Mouse (Mus musculus) lung, embryonic 14.5 days (tissue): ENCODE results near the gene Gpr155. TPM values are rescaled to one million over a fixed set of nuclear protein-coding genes. Genes with fewer than 3 reads are reported as not detected.

Experiments used
- ATAC-seq: fragments of 200-750 bp; cut with Nextera tagmentation; 2 replicates; pipeline ENCODE4 v1.8.0; 2017; ENCODE audit warnings: mild to moderate bottlenecking, moderate TSS enrichment, moderate library complexity; ENCODE audit not compliant: insufficient read depth
- DNase-seq: peaks from one replicate; pipeline ENCODE4 v3.0.0-alpha.2; 2015
- H3K27ac ChIP-seq: fragments of 300-500 bp; sonication (generic); 2 replicates; pipeline ENCODE4 v1.5.1; 2014; ENCODE audit warnings: low read depth, mild to moderate bottlenecking, moderate library complexity
- H3K27me3 ChIP-seq: fragments of 300-500 bp; sonication (generic); 2 replicates; pipeline ENCODE4 v1.6.1; 2014; ENCODE audit warnings: low read length, control low read depth; ENCODE audit not compliant: insufficient read depth
- H3K36me3 ChIP-seq: fragments of 300-500 bp; sonication (generic); 2 replicates; pipeline ENCODE4 v1.6.1; 2014; ENCODE audit warnings: control low read depth; ENCODE audit not compliant: insufficient read depth
- H3K4me1 ChIP-seq: fragments of 300-500 bp; sonication (generic); 2 replicates; pipeline ENCODE4 v1.6.1; 2014; ENCODE audit warnings: antibody characterized with exemption, control low read depth; ENCODE audit not compliant: insufficient read depth
- H3K4me2 ChIP-seq: fragments of 300-500 bp; sonication (generic); 2 replicates; pipeline ENCODE4 v1.6.1; 2014; ENCODE audit warnings: mild to moderate bottlenecking
- H3K4me3 ChIP-seq: fragments of 300-500 bp; sonication (generic); 2 replicates; pipeline ENCODE4 v1.5.1; 2014; ENCODE audit warnings: low read depth, low read length
- H3K9ac ChIP-seq: fragments of 300-500 bp; sonication (generic); 2 replicates; pipeline ENCODE4 v1.6.1; 2014
- H3K9me3 ChIP-seq: fragments of 300-500 bp; sonication (generic); 2 replicates; pipeline ENCODE4 v1.6.1; 2016; ENCODE audit warnings: low read depth, low read length, control low read depth
- CTCF ChIP-seq: IDR thresholded peaks from 2 replicates; pipeline ENCODE4 v1.5.1; 2016; ENCODE audit warnings: antibody characterized with exemption, low read depth
- WGBS: fragments of 180-500 bp; shearing (Covaris S2); extraction: QIAGEN DNeasy Blood & Tissue Kit; methylation state at CpG from one replicate; pipeline ENCODE4 v1.1.7; 2014; 5-methylcytosine and 5-hydroxymethylcytosine counted together
- polyA plus RNA-seq: library from polyadenylated mRNA; unstranded; fragments of >200 nt; fragmentation: Nextera tagmentation; extraction: Ambion mirVana; gene quantifications from 2 replicates; pipeline ENCODE4 v1.2.1, GENCODE M21; 2014

Gene Gpr155
- polyA plus RNA-seq, 1 experiment from 2014 or later = 6.2 TPM

DNA sequence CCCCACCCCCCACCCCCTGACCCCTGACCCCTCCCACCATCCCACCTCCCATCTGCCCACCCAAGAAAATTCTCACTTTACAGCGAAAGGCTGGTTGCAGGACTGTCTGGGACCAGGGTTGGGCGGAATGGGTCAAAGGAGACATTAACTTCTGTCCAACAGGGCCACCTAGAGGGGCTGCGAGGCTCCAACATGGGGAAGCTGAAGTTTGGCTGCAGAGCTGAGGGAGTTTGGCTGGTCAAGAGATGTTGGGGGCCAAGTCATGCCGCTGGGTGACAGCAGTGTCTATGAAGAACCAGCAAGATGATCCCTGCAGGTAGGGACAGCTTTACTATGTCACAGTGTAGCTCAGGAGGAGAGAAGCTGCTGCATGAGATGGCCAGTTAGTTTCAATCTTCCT lies 32.9 kb upstream of the Gpr155 start:
- peak; percentile 57 for TF ChIP-seq CTCF
- no peak for ATAC-seq

GRCm38 (mm10) chr2:73415892-73416291 lies 29.5 kb upstream of the Gpr155 start:
- DNase-seq (peak; percentile 47), ATAC-seq (no peak)
- H3K36me3 ChIP-seq = no peaks in the 10 kb centered on the region
- no peak overlapping the region for H3K4me2 ChIP-seq
- H3K9ac ChIP-seq = no peak overlapping the region
- H3K4me1 ChIP-seq = no peaks in the 10 kb centered on the region
- WGBS = 48% methylated on average over 5 of the region's 5 CpGs
- H3K4me3 ChIP-seq = no peak overlapping the region
- no peak overlapping the region for H3K27ac ChIP-seq
- no peaks in the 10 kb centered on the region for H3K27me3 ChIP-seq
- no peaks in the 10 kb centered on the region for H3K9me3 ChIP-seq
- no peak for TF ChIP-seq CTCF

More for the DNA sequence above, 32.9 kb upstream of the Gpr155 start:
- no peak overlapping the region for H3K27ac ChIP-seq
- DNase-seq = peak; percentile 61
- H3K9me3 ChIP-seq = no peaks in the 10 kb centered on the region
- WGBS = 45% methylated on average over 4 of the region's 4 CpGs
- no peaks in the 10 kb centered on the region for H3K27me3 ChIP-seq
- no peak overlapping the region for H3K9ac ChIP-seq
- no peaks in the 10 kb centered on the region for H3K36me3 ChIP-seq
- H3K4me3 ChIP-seq = no peak overlapping the region
- no peak overlapping the region for H3K4me2 ChIP-seq
- H3K4me1 ChIP-seq = no peaks in the 10 kb centered on the region

- no peak for DNase-seq
- Histone ChIP-seq H3K4me1 (no peaks in the 10 kb centered on the region), H3K4me2 (no peak overlapping the region), H3K4me3 (no peak overlapping the region), H3K27ac (no peak overlapping the region), H3K9ac (no peak overlapping the region), H3K36me3 (no peaks in the 10 kb centered on the region), H3K27me3 (no peaks in the 10 kb centered on the region), H3K9me3 (no peaks in the 10 kb centered on the region)
- ATAC-seq = no peak
- WGBS = 92% methylated on average over 8 of the region's 8 CpGs
- TF ChIP-seq CTCF = no peak
Measured at GRCm38 (mm10) chr2:73410076-73410475, 23.7 kb upstream of the Gpr155 start.

- no peak for TF ChIP-seq CTCF
- ATAC-seq = no peak
- 56% methylated on average over 4 of the region's 4 CpGs for WGBS
Measured at GRCm38 (mm10) chr2:73407662-73408061, 21.3 kb upstream of the Gpr155 start.

GRCm38 (mm10) chr2:73406336-73406915 lies 20.1 kb upstream of the Gpr155 start:
- Histone ChIP-seq H3K4me3 (no peak overlapping the region), H3K4me1 (no peaks in the 10 kb centered on the region), H3K27me3 (no peaks in the 10 kb centered on the region), H3K36me3 (no peaks in the 10 kb centered on the region), H3K9ac (no peak overlapping the region), H3K27ac (no peak overlapping the region), H3K9me3 (no peaks in the 10 kb centered on the region), H3K4me2 (no peak overlapping the region)
- 77% methylated on average over 9 of the region's 9 CpGs for WGBS
- DNase-seq = no peak
- ATAC-seq = no peak
- TF ChIP-seq CTCF = no peak

More at GRCm38 (mm10) chr2:73407662-73408061, 21.3 kb upstream of the Gpr155 start:
- Histone ChIP-seq H3K9ac (no peak overlapping the region), H3K36me3 (no peaks in the 10 kb centered on the region), H3K4me3 (no peak overlapping the region), H3K4me1 (no peaks in the 10 kb centered on the region), H3K4me2 (no peak overlapping the region), H3K27me3 (no peaks in the 10 kb centered on the region), H3K27ac (no peak overlapping the region), H3K9me3 (no peaks in the 10 kb centered on the region)
- DNase-seq = no peak

DNA sequence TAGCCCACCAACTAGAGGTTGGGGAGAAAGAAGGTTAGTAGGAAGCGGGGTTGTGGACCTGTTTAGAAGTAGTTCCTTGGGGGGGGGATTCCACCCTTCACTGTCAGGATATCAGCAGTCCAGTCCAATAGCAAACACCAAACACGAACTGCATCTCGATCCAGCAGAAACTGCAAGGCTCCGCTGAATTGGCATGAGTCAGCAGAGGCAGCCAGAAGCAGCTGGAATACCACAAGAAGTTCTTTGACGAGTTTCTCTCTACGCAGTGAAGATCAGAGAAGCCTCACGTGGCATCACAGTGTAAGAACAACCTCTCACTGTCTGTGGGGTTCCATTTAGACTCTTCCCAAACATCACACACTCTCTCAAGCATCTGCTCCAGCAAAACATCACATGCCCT lies 18.6 kb upstream of the Gpr155 start:
- no peak for TF ChIP-seq CTCF
- WGBS = 85% methylated on average over 7 of the region's 7 CpGs

GRCm38 (mm10) chr2:73404442-73404841 lies 18.1 kb upstream of the Gpr155 start:
- no peaks in the 10 kb centered on the region for H3K4me1 ChIP-seq
- H3K27me3 ChIP-seq = no peaks in the 10 kb centered on the region
- no peak for DNase-seq
- 81% methylated on average over 9 of the region's 9 CpGs for WGBS
- no peaks in the 10 kb centered on the region for H3K36me3 ChIP-seq
- H3K4me2 ChIP-seq = no peak overlapping the region
- ATAC-seq = no peak
- TF ChIP-seq CTCF = no peak
- H3K9me3 ChIP-seq = no peaks in the 10 kb centered on the region
- no peak overlapping the region for H3K27ac ChIP-seq
- no peak overlapping the region for H3K9ac ChIP-seq
- H3K4me3 ChIP-seq = no peak overlapping the region

More for the DNA sequence above, 18.6 kb upstream of the Gpr155 start:
- H3K4me1 ChIP-seq = no peaks in the 10 kb centered on the region
- H3K27me3 ChIP-seq = no peaks in the 10 kb centered on the region
- ATAC-seq (no peak), DNase-seq (no peak)
- H3K9ac ChIP-seq = no peak overlapping the region
- H3K36me3 ChIP-seq = no peaks in the 10 kb centered on the region
- no peak overlapping the region for H3K4me3 ChIP-seq
- H3K9me3 ChIP-seq = no peaks in the 10 kb centered on the region
- no peak overlapping the region for H3K27ac ChIP-seq
- H3K4me2 ChIP-seq = no peak overlapping the region
